ENCODE assay signal across 1 mouse cellular context in the genomic region with DNA sequence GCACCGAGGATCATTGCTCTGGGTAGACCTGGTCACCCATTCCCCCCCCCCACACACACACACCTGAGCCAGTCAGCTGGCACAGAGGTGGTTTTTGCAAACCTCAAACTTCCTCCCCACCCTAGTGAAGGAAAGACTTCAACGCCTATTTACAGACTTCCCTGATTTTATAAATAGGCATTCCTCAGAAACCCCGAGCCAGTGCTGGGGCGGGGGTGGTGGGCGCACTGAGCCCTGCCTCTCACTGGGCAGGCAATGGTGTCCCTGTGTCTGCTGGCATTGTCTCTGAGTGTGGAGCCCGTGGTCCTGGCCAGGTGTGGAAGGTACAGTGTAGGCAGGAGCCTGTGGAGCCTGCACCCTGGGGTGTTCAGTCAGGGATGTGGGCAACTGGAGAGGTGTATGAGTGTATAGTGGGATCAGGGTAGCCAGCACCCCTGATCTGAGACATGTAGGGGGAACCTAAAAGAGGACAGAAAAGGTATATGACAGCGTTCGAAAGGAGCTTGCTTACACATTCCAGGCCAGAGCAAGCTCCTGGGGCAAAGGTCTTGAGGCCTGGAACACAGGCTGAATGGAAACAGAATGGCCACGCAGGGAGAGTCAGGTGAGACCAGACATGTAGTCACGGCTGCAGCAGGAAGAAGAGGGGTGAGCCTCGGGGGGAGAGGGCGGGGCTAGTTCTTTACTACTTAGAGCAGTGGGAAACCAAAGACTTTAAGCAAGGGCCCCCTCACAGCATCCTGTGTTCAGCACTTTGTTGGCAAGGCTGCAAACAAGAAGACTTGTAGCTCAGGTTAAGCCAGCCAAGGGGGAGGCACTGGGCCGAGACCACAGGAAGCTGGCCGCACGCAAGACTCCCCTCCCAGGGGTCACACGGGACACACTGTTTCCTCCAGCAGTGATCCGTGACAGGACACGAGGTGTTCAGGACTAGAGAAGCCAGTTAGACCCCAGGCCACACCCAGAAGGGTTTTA.
A peak's percentile ranks its signal among the peaks of the same experiment; 100 is the strongest.
TF ChIP-seq lines count a peak whose summit lies in the region.

No protein-coding gene starts in this region.

TF ChIP-seq in CH12.LX, 34 proteins besides CTCF, POLR2A, EP300 and RAD21 (continued from another document):
- TF ChIP-seq UBTF (IDR thresholded peaks at IDR 0.05; ENCODE audit: low read depth, low read length) (0 out of 2 replicates have a peak, but pooled peaks have one; percentile 38), USF2 (conservative IDR thresholded peaks at IDR 0.05; ENCODE audit: low read depth, low read length) (no peak), MXI1 (IDR thresholded peaks at IDR 0.05; ENCODE audit: low read depth, low read length) (peak; percentile 44; the same call in 1 of the 2 replicates), POLR2AphosphoS2 (IDR thresholded peaks at IDR 0.05; ENCODE audit: low read depth, low read length) (no peak)
TF ChIP-seq in CH12.LX: peak in this region for 18.
